ENCODE assay signal across 12 mouse cellular contexts in the genomic region with DNA sequence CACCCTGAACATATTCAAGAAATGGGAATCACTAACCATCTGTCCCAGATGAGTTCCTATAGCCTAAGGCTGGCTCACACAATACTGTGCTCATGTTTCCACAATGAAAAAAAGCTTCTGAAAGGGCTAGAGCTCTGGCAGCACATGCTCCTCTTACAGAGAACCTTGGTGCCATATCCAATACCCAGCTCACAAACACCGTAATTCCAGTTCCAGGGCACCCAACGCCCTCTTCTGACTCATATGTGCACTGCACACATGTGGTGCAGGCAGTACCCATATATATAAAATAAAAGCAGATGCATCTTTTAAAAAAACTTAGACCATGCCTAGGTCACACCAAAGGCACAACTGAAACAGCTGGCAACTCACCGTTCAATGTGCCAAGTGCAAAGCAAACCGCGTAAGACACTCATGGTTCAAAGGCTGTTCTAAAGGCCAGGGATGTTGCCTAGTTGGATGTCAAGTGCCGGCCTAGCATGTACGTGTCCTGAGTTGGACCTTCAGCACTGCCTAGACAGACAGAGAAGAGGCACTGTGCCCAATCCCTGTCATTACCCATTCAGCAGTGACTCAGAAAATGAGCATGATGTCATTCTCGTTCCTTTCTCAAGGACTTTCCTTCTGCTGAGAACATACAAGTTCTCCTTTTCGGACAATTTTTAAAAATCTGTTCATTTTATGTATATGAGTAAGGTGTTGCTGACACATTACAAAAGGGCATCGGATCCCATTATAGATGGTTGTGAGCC. TPM values are rescaled to one million over a fixed set of nuclear protein-coding genes. Genes with fewer than 3 reads are reported as not detected.
DNase-seq lines count a peak whose midpoint lies in the region; ATAC-seq and TF ChIP-seq lines count a peak whose summit lies in the region.
"Had no signal": no experiment of that assay in that cellular context is flagged by ENCODE, and none has a peak within 500 bp of the region (broad histone marks: within the 10 kb centered on the region; RNA-seq: fewer than 3 reads in every experiment).

No protein-coding gene starts in this region.

- H3K4me1 ChIP-seq in hindbrain, embryonic 16.5 days (ENCODE audit: control insufficient read depth, insufficient read depth, low read depth, low read length): no peaks in the 10 kb centered on the region
- no peaks in the 10 kb centered on the region for H3K4me1 ChIP-seq in hindbrain, embryonic 12.5 days
- H3K4me1 ChIP-seq: embryonic facial prominence, embryonic 13.5 days; megakaryocyte, embryonic 14.5 days had no signal

- ATAC-seq in hindbrain, embryonic 16.5 days: peak; percentile 50; the same call in 1 of the 2 replicates
- ATAC-seq in hindbrain, embryonic 12.5 days (ENCODE audit: low FRiP score): no peak

- H3K4me3 ChIP-seq in hindbrain, embryonic 16.5 days (ENCODE audit: low read length): no peak overlapping the region
- no peak overlapping the region for H3K4me3 ChIP-seq in hindbrain, embryonic 12.5 days
- H3K4me3 ChIP-seq: embryonic facial prominence, embryonic 13.5 days; limb, embryonic 12.5 days; megakaryocyte, embryonic 14.5 days had no signal

- no peak overlapping the region for H3K9ac ChIP-seq in hindbrain, embryonic 16.5 days (ENCODE audit: low read depth, low read length)
- no peak overlapping the region for H3K9ac ChIP-seq in hindbrain, embryonic 12.5 days
- H3K9ac ChIP-seq: embryonic facial prominence, embryonic 13.5 days; limb, embryonic 12.5 days had no signal

- H3K9me3 ChIP-seq in hindbrain, embryonic 16.5 days (ENCODE audit: control insufficient read depth, low read length): no peaks in the 10 kb centered on the region
- no peaks in the 10 kb centered on the region for H3K9me3 ChIP-seq in hindbrain, embryonic 12.5 days (replicated peaks)
- H3K9me3 ChIP-seq: embryonic facial prominence, embryonic 13.5 days had no signal

- DNase-seq in 3T3-L1 (ENCODE audit: low read depth, low spot score): peak; percentile 75
- peak; percentile 39 for DNase-seq in ES-CJ7 (ENCODE audit: low read depth, low spot score)
- no peak for DNase-seq in brain, embryonic 14.5 days (ENCODE audit: low read depth)
- no peak for DNase-seq in ovary, adult 18-20 months (ENCODE audit: low spot score)
- DNase-seq in spleen, adult 12 weeks (ENCODE audit: low spot score): no peak
- no peak for DNase-seq in urinary bladder, postnatal 14 days (ENCODE audit: low spot score)
- DNase-seq: kidney, postnatal 25 days had no signal

- peak; percentile 16; the same call in 1 of the 2 replicates for TF ChIP-seq CTCF in brain, embryonic 14.5 days (IDR thresholded peaks at IDR 0.05; ENCODE audit: borderline replicate concordance, extremely low read depth, insufficient read depth, insufficient read length)

- H3K27me3 ChIP-seq in hindbrain, embryonic 16.5 days (replicated peaks; ENCODE audit: control insufficient read depth, insufficient read depth, low read length): no peaks in the 10 kb centered on the region
- H3K27me3 ChIP-seq in hindbrain, embryonic 12.5 days: no peaks in the 10 kb centered on the region
- H3K27me3 ChIP-seq: embryonic facial prominence, embryonic 13.5 days; limb, embryonic 12.5 days had no signal

- H3K27ac ChIP-seq in hindbrain, embryonic 16.5 days (ENCODE audit: low read depth, low read length): no peak overlapping the region
- H3K27ac ChIP-seq in hindbrain, embryonic 12.5 days: no peak overlapping the region
- H3K27ac ChIP-seq: embryonic facial prominence, embryonic 13.5 days; limb, embryonic 12.5 days had no signal

- WGBS in hindbrain, embryonic 16.5 days: 87% methylated on average over 10 of the region's 10 CpGs
- 93% methylated on average over 10 of the region's 10 CpGs for WGBS in hindbrain, embryonic 12.5 days

- TF ChIP-seq POLR2A in brain, embryonic 14.5 days (IDR thresholded peaks at IDR 0.05; ENCODE audit: borderline replicate concordance, extremely low read depth, insufficient read depth, insufficient read length, poor library complexity, severe bottlenecking): no peak

- H3K36me3 ChIP-seq in hindbrain, embryonic 16.5 days (ENCODE audit: control insufficient read depth, insufficient read depth, low read length): peaks cover 20% of the 10 kb centered on the region
- H3K36me3 ChIP-seq in hindbrain, embryonic 12.5 days: peaks cover 33% of the 10 kb centered on the region

- H3K4me2 ChIP-seq in hindbrain, embryonic 16.5 days (ENCODE audit: low read length): no peak overlapping the region
- no peak overlapping the region for H3K4me2 ChIP-seq in hindbrain, embryonic 12.5 days (replicated peaks)
- H3K4me2 ChIP-seq: embryonic facial prominence, embryonic 13.5 days; limb, embryonic 12.5 days had no signal

RNA-seq across cellular contexts. Expression of gene Kif1b, which starts 18.1 kb away (rescaled TPM):
- 99.4 and 119 TPM in 2 replicates for polyA plus RNA-seq in hindbrain, embryonic 16.5 days (2015; fragmentation: Nextera tagmentation; extraction: Ambion mirVana)
- 139 and 140 TPM in 2 replicates for polyA plus RNA-seq in hindbrain, embryonic 12.5 days (2016; fragmentation: Nextera tagmentation; extraction: Ambion mirVana)
- polyA plus RNA-seq in brain, embryonic 14.5 days (2012; rRNA removed): 189 and 232 TPM in 2 replicates

Comparison
In these comparisons a context has a peak if more than half of its experiments do, and no peak if none do; other contexts are left out.
1. DNase-seq: peak in 3T3-L1 (single experiment) and ES-CJ7 (single experiment); none in brain, embryonic 14.5 days (single experiment), ovary, adult 18-20 months (single experiment), spleen, adult 12 weeks (single experiment) and urinary bladder, postnatal 14 days (single experiment).